Mouse (Mus musculus): Measurements from ENCODE around the gene Ogt.

Ogt gene

DNA sequence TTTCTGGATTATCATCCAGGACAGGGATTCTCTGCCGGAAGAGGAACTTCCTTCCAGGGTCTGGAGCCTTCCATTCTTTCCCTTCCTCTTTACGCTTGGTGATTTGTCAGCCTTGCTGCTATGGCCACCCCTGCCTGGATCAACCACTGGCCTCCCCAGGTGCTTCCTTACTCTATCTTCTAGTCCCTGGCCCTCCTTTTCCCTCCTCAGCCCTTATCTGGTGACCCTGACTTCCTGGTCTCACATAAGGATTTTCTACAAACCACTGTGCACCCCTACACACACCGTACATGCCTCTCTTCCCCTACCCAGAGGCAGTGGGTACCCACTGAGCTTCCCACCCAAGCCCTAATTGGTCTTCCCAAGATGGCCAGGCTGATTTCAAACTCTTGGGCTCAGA lies 93.4 kb downstream of the Ogt start:
- in situ Hi-C loops (cut with MboI; ENCODE audit: unreplicated experiment in 2 of 2): no loop called here

- in situ Hi-C loops (cut with MboI; ENCODE audit: unreplicated experiment in 2 of 2): no loop called here
Measured at GRCm38 (mm10) chrX:101733828-101734319, 94.0 kb downstream of the Ogt start, which contains the start of gene Cxcr3. Cxcr3 (minus strand) TSS chrX:101734269.
